Mouse (Mus musculus): ENCODE measurements around the gene Prdx4. TPM values are rescaled to one million over a fixed set of nuclear protein-coding genes. Genes with fewer than 3 reads are reported as not detected.

The Prdx4 gene
- polyA plus RNA-seq, 1 experiment from 2014 or later: 366 TPM

DNA sequence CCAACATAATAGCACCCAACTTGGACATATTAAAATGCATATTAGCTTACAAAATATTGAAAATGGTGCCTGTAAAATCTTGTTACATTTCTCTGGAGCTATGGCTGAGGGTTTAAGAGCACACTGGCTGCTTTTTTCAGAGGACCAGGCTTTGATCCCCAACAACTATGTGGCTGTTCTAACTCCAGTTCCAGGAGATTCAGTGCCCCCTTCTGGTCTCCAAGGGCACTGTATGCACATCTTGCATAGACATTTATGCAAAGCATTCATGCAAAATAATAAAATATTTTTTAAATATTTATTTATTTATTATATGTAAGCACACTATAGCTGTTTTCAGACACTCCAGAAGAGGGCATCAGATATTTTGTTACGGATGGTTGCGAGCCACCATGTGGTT, 34.2 kb downstream of the Prdx4 start:
- WGBS: 100% methylated on average over 2 of the region's 2 CpGs
- Histone ChIP-seq H3K9ac (ENCODE audit: low read length) (no peak overlapping the region), H3K27me3 (ENCODE audit: control insufficient read depth, insufficient read depth, low read depth, low read length) (no peaks in the 10 kb centered on the region), H3K36me3 (ENCODE audit: control insufficient read depth, insufficient read depth, low read length) (no peaks in the 10 kb centered on the region; the same call in 1 of the 2 replicates), H3K4me3 (ENCODE audit: low read length) (no peak overlapping the region), H3K27ac (ENCODE audit: low read length) (no peak overlapping the region), H3K4me1 (replicated peaks; ENCODE audit: control insufficient read depth, insufficient read depth, low read length) (no peaks in the 10 kb centered on the region), H3K9me3 (ENCODE audit: control insufficient read depth, low read length) (no peaks in the 10 kb centered on the region), H3K4me2 (ENCODE audit: low read depth, low read length) (no peak overlapping the region)
- ATAC-seq (ENCODE audit: low read depth): no peak

DNA sequence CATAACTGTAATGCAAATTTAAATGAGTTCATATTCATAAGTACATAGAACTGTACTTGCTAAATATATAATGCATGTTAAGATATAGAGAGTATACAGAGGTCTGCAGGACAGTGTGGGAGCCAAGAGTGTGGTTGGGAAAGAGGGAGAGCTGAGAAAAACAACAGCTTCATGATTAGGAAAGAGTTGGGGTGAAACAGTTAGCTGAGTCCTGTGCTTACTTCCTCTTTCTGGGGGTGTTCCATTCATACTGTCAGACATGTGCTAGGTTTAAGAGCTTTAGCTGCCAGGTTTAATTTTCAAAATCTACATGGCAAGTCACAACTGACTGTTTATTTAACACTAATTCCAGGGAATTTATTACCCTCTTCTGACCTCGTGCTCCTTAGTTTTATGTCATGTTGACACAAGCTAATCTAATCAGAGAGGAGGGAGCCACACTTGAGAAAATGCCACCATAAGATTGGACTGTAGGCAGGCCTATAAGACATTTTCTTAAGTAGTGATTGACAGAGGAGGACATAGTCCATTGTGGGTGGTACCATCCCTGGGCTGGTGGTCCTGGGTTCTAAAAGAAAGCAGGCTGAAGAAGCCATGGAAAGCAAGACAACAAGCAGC, 60.0 kb downstream of the Prdx4 start:
- H3K27me3 ChIP-seq (ENCODE audit: control insufficient read depth, insufficient read depth, low read depth, low read length): no peaks in the 10 kb centered on the region
- no peak overlapping the region for H3K4me3 ChIP-seq (ENCODE audit: low read length)
- WGBS: 29% methylated on average over 1 of the region's 1 CpGs
- no peak overlapping the region for H3K4me2 ChIP-seq (ENCODE audit: low read depth, low read length)
- no peak for ATAC-seq (ENCODE audit: low read depth)
- no peaks in the 10 kb centered on the region for H3K9me3 ChIP-seq (ENCODE audit: control insufficient read depth, low read length)
- H3K27ac ChIP-seq (ENCODE audit: low read length): no peak overlapping the region
- no peak overlapping the region for H3K9ac ChIP-seq (ENCODE audit: low read length)
- 0 out of 2 replicates have a peak, but pooled peaks cover 3% of the 10 kb centered on the region for H3K36me3 ChIP-seq (ENCODE audit: control insufficient read depth, insufficient read depth, low read length)
- H3K4me1 ChIP-seq (replicated peaks; ENCODE audit: control insufficient read depth, insufficient read depth, low read length): no peaks in the 10 kb centered on the region

DNA sequence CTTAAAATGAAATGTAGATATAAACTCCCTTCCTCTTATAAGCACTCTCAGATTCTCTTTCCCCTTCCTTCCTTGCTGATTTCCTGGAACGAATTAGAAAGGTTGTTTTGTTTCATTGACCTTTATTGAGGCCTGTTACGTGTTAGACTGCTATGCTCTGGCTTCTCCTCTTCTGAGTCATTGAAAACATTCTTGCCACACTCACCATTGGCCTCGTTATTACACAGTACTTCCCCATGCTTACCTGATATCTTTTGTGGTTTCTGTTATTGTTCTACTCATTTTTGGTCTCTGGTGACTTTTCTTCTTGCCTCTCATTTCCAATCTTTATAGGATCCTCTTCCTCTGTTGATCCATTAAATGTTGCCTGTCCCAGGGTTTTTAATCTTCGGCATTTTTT, 62.1 kb downstream of the Prdx4 start:
- Histone ChIP-seq H3K4me2 (ENCODE audit: low read depth, low read length) (no peak overlapping the region), H3K9me3 (ENCODE audit: control insufficient read depth, low read length) (no peaks in the 10 kb centered on the region), H3K9ac (ENCODE audit: low read length) (no peak overlapping the region), H3K27me3 (ENCODE audit: control insufficient read depth, insufficient read depth, low read depth, low read length) (no peaks in the 10 kb centered on the region), H3K4me3 (ENCODE audit: low read length) (no peak overlapping the region), H3K27ac (ENCODE audit: low read length) (no peak overlapping the region), H3K4me1 (replicated peaks; ENCODE audit: control insufficient read depth, insufficient read depth, low read length) (no peaks in the 10 kb centered on the region), H3K36me3 (ENCODE audit: control insufficient read depth, insufficient read depth, low read length) (0 out of 2 replicates have a peak, but pooled peaks cover 5% of the 10 kb centered on the region)
- no peak for ATAC-seq (ENCODE audit: low read depth)
- WGBS: 74% methylated on average over 4 of the region's 4 CpGs

Other genes with a start within 250 kb of the Prdx4 start
- gene Magea2, start 247.1 kb downstream of the Prdx4 start, polyA plus RNA-seq (2015; fragmentation: Nextera tagmentation; extraction: Ambion mirVana): not detected in 2 replicates
- not detected in 2 replicates for gene Cldn34b2, start 212.3 kb downstream of the Prdx4 start, polyA plus RNA-seq (2015; fragmentation: Nextera tagmentation; extraction: Ambion mirVana)
- 160 and 174 TPM in 2 replicates for gene Sat1, start 124.3 kb downstream of the Prdx4 start, polyA plus RNA-seq (2015; fragmentation: Nextera tagmentation; extraction: Ambion mirVana)
- gene Acot9, start 78.3 kb downstream of the Prdx4 start, polyA plus RNA-seq (2015; fragmentation: Nextera tagmentation; extraction: Ambion mirVana): 51.8 and 52.2 TPM in 2 replicates

Data from lung, embryonic 16.5 days (tissue).